Mouse (Mus musculus) neutrophil, adult 5-6 weeks (primary cell): ENCODE results near the gene Pbld1. TPM values are rescaled to one million over a fixed set of nuclear protein-coding genes. Genes with fewer than 3 reads are reported as not detected.

Experiments
- ATAC-seq: fragments of 151-379, 151-347 bp; 2 replicates; pipeline ENCODE4 v1.8.0; 2017; ENCODE audit warnings: mild to moderate bottlenecking, moderate TSS enrichment; ENCODE audit not compliant: insufficient number of reproducible peaks, poor library complexity, low FRiP score, severe bottlenecking; ENCODE audit errors: extremely low read depth
- total RNA-seq: library from RNA; stranded (forward); fragments of 200-1000 nt; gene quantifications from 2 replicates; pipeline ENCODE4 v1.2.3, GENCODE M21; 2017

The Pbld1 gene
- total RNA-seq = 1.4 and 1.6 TPM in 2 replicates

DNA sequence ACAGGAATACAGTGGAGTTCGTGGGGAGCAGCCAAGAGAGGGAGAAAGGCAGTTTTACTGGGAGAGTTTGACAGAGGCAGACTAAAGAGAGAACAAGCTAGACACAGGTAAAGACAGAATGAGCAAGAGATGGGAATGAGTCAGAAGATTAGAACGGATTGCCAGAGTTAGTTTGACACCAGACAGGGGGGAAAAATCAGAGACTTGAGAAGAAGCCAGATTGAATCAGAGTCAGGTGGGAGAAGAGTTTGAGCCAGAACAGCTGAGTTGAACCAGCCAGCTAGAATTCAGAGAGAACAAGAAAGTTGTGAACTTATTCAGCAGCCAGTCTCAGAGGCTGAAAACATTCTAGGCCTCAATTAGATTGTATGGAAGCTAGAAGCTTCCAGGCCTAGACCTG, at the start of gene Pbld1:
Gene Pbld1 (plus strand): TSS at position 301 of the 400 bp plus-strand sequence.
- ATAC-seq = no peak

DNA sequence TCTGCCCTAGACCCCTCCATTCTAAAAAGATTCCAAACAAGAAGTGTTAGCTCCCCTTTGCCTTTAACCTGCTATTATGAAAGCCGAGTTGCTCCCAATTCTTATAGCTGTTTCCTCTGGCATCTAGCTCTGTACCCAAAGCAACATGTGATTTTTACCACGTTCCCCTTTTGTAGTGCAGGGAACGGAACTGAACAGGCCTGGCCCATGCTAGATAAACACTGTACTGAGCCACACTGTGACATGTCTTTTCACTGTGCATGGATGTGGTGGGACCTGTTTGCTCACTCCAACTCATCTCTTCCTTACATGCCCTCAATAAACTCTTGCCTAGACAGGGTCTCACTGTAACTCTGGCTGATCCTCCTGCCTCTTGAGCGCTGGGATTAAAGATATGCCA, 49.7 kb upstream of the Pbld1 start:
- no peak for ATAC-seq

DNA sequence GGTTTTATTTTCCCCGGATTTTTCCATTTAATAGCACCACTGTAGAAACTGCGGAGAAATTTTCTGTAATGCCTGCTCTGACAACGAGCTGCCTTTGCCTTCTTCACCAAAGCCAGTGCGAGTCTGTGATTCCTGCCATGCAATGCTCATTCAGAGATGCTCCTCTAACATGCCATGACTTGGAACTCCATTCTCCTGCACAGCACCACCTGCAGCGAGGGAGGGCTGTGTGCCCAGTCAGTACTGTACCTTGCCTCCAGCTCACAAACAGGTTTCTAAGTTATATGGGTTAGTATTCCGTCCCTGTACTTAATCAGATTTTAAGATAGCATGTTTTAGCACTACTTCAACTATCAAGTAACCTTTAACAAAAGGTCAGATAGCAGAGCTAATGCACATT, 48.4 kb upstream of the Pbld1 start:
- ATAC-seq = no peak

DNA sequence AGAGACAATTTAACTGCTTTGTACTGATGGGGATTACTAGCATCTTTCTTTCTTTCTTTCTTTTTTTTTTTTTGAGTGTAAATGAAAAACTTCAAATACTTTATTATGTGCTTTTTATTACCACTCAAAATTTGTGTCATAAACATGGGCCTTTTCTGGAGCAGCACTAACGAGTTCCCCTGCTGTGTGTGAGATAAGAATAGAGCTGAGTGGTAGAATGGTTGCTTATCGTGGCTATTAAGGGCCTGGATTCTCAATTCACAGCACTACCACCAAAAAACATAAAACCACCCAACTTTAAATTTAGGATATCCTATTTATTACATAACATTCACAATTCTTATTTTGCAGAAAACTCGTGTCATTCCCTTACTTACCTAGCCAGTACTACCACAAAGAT, 46.5 kb upstream of the Pbld1 start:
- no peak for ATAC-seq

DNA sequence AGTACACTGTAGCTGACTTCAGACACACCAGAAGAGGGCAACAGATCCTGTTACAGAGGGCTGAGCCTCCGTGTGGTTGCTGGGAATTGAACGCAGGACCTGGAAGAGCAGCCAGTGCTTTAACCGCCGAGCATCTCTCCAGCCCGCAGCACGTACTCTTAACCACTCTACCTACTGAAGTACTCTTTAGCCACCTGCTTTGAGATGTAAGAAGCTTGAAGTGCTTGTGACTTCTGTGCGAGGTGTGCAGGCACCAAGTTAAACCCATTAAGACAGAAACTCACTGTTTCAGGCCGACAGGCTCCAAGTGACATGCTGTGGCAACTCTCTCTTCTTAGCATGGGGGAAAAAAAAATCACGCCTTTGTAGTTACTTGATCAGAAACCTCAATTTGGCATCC, 45.8 kb upstream of the Pbld1 start:
- ATAC-seq = no peak

DNA sequence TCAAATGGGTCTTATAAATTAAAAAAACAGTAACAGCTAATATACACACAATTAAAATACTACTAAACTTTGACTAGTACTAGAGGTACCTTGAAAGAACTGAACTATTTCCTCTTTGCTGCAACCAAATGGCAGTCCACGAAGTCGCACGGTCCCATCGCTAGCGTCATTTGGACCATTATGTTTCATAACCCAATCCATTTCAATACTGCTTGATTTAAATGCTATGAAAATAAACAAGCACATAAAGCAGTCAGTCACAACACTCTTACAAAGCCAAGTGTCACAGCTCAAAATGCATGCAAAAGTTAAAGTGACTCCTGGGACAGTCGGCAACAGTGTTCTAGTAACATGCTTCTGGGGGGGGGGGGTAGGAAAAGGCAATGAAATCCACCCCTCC, 40.7 kb upstream of the Pbld1 start:
- no peak for ATAC-seq

DNA sequence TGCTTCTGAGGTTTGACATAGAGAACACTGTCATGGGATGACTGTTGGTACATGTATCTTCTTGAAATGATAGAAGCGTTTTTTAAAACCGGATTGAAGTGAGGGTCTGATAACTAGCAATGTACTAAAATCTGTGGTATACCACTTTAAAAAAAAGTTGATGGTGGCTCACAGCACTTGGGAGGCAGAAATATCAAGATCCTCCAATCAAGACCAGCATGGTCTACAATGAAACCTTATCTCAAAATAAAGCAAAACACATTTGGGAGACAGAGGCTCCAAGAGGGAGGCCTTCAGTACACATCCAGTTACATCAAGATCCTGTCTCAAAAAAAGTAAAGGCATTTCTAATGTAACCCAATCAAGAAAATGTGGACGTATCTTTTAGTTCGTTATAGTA, 38.3 kb upstream of the Pbld1 start:
- ATAC-seq = no peak

DNA sequence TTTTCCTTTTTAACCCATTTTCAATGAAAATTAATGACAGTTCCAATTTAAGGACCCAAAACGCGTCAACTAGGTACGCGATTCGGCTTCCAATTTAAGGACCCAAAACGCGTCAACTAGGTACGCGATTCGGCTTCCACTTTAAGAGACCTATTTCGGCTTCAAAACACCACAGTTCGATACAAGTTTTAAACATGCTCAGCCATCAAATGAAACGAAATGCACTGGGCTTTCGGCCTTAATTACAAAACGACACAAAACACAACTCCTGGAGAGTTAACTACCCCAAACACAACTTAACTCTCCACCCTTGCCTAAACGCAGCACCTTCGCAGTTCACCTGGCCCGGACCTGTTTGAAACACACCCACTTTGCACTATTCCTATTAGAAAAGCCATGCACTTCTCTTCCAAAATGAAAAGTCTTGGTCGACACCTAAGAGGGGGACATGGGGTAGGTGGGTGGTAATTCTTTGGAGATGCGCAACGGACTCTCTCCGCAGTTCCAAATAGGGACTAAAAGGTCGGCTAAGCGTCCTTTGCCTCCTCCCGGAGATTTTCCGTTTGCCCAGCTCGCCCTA, 37.3 kb upstream of the Pbld1 start:
- no peak for ATAC-seq

DNA sequence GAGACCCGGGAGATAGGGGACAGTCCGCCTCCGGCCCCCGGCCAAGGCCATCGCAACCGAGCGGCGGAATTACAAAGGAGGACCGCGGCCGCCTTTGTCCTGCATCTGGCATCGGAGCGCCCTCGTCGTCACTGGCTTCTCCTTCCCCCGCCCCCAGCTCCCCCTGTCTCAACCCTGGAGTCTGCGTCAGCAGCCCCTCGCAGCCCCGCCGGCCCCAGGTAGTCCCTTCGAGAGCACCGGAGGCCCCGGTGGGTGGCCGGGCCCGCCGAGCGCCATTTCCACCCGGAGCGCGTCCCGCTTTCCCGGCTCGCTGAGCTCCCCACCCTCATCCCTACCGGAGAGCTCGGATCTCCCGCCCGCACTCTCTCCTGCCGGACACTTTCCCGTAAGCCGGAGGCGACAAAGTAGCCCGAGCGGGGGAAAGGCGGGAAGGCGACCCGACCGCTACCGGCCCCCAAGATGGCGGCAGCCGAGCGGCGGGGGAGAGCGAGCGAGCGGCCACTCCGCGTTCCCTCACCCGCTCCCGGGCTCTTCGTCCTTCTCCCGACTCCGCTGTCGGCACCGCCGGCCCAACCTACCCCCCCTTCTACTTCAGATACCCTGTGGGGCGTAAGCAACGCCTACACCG, 36.7 kb upstream of the Pbld1 start:
- ATAC-seq = 0 out of 2 replicates have a peak, but pooled peaks have one; percentile 9

DNA sequence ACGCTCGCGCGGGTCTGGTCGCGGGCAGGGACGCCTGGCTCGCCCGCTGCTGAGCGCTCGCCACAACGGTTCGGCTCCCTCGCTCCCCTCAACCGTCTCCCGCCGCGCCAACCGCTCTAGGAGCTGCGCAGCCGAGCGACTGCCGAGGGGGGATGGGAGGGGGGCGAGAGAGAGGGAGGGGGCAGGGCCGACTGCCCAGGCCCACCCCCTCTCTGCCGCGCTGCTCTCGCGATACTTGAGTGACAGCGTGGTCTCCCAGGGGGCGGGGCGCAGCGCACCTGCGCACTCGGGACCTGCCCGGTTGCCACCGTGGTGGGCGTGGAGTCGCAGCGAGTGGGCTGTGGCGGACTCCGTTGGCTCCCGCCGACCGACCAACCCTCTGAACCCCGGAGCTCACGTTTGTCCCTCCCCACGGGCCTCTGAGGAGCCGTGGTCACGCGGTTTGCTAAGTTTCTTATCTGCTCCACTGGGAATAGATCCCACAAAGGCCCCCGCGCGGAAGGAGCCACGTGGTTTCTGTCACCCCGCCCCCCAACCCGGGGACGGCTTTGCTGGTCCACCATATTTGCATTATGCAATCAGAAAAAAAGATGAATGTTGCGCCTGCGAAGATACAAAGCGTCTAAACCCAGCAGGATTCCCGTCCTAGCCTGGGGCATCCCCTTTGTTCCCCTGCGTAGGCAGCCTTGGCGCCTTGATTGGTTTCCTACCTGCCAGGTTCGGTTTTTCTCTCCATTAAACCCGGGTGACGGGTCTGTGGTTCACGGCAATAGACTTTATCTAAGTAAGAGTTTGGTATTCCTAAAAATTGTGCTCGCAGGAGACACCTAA, 36.0 kb upstream of the Pbld1 start, which contains the start of the genes Hnrnph3 and Pbld2:
Gene Hnrnph3 (minus strand): TSS at position 469 of the 831 bp plus-strand sequence.
Gene Pbld2 (plus strand): TSS at position 567 of the 831 bp plus-strand sequence.
- peak; percentile 79 for ATAC-seq

DNA sequence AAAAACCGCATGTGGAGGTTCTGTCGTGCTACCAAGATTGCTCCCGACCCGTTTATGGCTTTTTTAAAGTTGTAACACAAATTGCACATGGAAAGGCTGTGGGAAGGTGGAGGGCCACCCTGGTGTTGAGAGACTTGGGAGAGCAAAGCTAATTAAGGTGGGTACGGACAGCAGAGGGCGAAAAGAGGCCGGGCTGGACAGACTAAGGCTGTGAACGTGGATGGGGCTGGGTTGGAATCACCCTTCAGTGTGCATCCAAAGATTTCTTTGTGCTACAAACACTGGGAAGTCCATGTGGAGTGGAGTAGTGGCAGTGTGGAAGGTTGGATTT, 35.4 kb upstream of the Pbld1 start:
- ATAC-seq = no peak

DNA sequence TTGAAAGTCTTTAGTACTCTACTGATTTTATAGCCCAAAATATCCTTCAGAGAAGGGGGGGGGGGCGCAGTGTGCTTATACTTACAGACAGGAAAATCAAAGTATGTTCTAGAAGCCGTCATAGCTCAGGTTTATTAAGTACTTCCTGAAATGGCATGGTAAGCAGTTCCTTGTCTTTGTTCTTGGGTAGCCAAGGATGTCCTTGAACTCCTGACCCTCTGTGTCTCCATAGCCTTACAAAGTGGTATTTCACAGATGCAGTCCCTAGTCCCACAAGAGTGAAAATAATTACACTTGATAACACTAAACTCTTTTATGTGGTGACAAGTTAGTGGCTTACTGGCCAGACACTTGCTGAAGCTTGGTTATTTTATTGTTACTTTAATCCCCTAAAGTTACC, 34.9 kb upstream of the Pbld1 start:
- ATAC-seq = no peak

DNA sequence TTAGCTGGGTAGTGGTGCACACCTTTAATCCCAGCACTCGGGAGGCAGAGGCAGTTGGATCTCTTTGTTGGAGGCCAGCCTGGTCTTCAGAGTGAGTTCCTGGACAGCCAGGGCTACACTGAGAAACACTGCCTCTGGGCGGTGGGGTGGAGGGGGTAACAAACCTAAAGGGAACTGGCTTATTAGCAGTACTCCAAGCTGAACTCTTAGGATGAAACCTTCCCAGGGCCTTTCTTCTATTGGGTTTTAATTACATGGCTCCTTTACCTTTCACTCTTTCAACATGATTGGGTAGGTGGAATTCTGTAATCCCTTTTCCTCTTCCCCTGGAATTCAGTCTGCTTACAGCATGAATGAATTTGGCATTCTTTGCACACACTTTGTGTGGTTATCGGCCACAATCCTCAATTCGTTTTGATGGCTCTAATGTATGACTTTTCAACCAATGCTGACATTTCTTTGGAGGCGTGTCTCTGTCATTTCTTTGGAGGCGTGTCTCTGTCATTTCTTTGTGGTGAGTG, 34.4 kb upstream of the Pbld1 start:
- ATAC-seq = no peak

DNA sequence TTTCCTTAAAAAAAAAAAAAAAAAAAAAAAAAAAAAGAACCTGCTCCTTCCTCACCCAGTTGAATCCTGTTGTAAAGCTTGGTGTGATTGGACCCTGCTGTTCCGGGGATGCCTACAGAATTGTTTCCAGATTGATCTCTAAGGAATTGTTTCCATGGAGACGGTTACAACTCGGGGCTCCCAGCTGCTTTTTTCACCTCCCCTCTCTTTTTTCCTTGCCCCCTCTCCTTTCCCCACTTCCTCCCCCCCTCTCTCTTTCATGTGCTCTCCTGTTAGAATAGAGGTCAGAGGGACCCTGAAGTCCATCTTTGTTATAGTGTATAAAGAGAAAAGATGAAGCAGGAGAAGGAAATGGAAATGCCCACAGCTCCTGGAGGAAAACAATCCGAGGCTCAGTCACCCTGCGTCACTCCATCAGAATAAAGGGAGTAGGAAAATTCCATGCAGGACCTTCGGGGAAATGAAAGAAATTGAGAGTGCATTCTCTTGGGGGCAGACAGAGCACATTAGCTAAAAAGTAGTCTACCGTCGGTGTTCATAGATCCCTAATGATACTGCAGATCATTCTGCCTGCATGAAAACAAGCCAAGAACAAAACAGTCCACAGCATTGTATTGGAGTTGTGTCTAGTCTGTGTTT, 33.7 kb upstream of the Pbld1 start:
- no peak for ATAC-seq

DNA sequence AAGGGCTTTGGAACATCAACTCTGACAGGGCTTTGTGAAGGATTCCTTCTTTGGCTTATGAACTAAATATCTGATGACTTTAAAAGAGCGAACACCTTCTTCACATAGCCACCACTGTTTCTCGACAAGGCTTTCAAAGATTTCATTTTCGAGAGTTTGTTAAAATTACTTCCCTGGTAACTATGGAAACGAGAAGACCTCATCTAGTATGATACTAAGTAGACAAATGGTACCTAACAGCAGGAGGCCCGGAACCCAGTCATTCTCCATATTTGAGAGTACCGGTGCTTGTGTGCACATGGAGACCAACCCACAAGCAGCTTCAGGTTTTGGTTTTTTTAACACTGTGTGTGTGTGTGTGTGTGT, 33.2 kb upstream of the Pbld1 start:
- ATAC-seq = no peak

DNA sequence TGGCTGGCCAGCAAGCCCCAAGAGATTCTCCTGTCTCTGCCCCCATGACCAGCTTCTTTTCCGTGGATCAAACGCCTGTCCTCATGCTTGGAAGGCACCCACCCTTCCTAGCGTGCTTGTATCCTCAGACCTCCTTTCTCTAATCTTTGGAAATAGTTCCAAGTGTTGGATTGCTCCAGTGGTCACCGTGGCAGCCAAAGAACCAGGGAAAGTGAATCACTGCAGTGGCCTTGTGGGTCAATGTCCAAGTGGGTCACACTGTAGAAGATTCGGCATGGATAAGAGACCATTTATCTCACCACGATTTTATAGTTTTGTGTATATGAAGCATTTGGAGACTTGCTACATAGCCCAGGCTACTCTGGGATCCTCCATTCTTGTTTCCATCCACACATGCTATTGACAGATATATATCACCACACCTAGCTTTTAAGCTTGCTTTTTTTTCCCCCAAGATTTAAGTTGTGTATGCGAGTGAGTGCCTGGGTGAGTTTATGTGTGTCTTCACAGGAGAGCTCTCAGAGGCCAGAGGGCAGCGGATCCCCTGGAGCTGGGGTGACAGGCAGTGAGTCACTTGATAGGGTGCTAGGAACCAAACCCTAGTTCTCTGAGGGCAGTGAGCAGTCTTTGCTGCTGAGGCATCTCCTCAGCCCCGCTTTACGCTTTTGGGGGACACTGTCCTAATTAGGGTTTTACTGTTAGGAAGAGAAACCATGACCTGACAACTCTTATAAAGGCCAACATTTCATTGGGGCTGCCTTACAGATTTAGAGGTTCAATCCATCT, 32.4 kb upstream of the Pbld1 start:
- ATAC-seq = no peak

DNA sequence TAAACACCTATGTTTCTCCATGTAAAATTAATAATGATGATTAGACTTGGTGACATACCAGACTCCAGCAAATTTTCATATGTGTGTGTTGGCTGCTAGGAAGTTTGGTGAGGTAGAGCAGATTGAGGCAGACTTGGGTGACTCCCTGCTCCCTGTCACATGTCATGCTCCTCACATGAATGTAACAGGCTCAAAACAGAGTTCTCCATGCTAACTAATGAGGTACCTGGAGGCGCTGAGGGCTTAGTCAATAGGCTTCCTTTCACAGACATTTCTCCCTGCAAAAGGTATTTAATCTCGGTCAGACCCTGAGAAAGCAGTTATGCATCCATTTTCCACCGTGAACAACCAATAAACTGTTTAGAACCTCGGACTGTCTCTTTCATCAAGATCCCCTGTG, 31.6 kb upstream of the Pbld1 start:
- ATAC-seq = no peak

DNA sequence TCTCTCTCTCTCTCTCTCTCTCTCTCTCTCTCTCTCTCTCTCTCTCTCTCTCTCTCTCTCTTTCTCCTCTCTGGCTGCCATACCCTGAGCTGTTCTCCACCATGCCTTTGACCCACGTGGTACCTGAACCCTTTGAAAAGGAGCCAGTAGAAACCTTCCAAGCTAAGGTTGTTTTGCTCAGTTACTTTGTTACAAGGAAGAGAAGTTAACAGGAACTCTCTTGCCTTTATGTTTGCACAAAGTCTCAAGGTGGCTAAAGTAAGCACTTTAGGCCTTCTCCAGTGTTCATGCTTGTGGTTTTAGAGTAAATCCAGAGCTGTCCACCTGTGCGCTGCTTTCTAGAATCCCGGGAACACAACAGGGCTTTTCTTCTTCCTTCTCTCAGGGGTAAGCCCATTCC, 27.7 kb upstream of the Pbld1 start:
- no peak for ATAC-seq

DNA sequence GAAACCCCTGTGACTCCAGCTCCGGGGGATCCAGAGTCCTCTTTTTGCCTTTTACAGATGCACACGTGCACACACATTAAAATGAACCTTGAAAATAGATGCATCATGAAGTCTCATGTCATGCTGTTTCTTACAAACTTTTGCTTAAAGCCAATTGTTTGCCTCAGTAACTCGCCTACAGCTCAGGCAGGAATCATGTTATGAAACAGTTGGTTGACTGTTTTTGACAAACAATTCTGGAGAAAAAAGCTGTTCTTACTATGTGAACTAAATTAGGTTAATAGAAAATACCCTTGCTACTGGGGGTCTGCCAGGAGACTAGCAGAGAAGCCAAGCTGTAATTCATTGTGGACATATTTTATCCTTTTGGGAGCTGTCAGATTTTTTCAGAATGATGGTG, 27.0 kb upstream of the Pbld1 start:
- no peak for ATAC-seq
